Mouse (Mus musculus) spleen, adult 2 months (tissue): ENCODE measurements at regions not wholly inside any gene's neighbourhood (a gene's known extent, or its start where the extent isn't known, plus 50 kb on each side); places are given as distances from the start of the nearest gene placed in this dataset.

Experiments used
- CTCF ChIP-seq: fragments of 200-500 bp; IDR thresholded peaks from 2 replicates; pipeline ENCODE4 v1.5.1; 2011; ENCODE audit warnings: mild to moderate bottlenecking, inconsistent platforms; ENCODE audit not compliant: insufficient read depth, insufficient read length, insufficient replicate concordance; ENCODE audit errors: extremely low read depth
- POLR2A ChIP-seq: fragments of 200-500 bp; IDR thresholded peaks from 2 replicates; pipeline ENCODE4 v1.6.1; 2011; ENCODE audit warnings: low read depth, low read length, inconsistent platforms

GRCm38 (mm10) chr10:99379156-99379555 is 116.1 kb downstream of the Dusp6 start:
- TF ChIP-seq CTCF, result no peak
- TF ChIP-seq POLR2A, result no peak
